Comparison of ENCODE assay signal across 17 mouse cellular contexts in the genomic region with DNA sequence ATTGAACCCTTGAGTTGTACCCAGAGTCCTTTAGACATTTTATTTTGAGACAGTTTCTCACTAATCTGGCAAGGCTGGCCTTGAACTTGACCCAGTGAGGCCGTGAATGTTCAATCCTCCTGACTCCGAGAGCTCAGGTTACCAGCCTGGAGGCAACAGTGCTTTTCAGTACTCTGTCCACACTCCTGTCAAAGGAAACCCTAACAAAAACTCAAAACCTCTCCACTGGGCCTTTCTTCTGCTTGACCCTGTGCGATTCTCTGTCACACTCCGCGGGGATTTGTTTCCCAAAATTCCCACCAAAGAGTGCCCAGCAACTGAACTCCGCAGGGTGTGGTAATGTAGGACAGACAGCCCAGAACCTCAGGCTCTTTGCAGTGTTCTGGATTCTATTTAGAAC.
"Had no signal": no experiment of that assay in that cellular context is flagged by ENCODE, and none has a peak within 500 bp of the region (broad histone marks: within the 10 kb centered on the region; RNA-seq: fewer than 3 reads in every experiment).

No protein-coding gene starts in this region.

- H3K36me3 ChIP-seq: neural tube, embryonic 12.5 days; neural tube, embryonic 13.5 days; neural tube, embryonic 15.5 days; stomach, embryonic 15.5 days had no signal

- DNase-seq: retina, postnatal 1 day; right cerebral cortex, adult 18-20 months; right cerebral cortex, postnatal 14 days; right cerebral cortex, postnatal 25 days; right cerebral cortex, postnatal 4 days; spleen, adult 18-20 months; thymus, adult 18-20 months; thymus, adult 2 months; thymus, postnatal 14 days; thymus, postnatal 25 days; thymus, postnatal 36 days; thymus, postnatal 4 days had no signal

- H3K4me2 ChIP-seq: neural tube, embryonic 12.5 days; neural tube, embryonic 13.5 days; neural tube, embryonic 15.5 days; stomach, embryonic 15.5 days had no signal

- H3K27me3 ChIP-seq: neural tube, embryonic 12.5 days; neural tube, embryonic 13.5 days; neural tube, embryonic 15.5 days; stomach, embryonic 15.5 days had no signal

- H3K4me3 ChIP-seq: neural tube, embryonic 12.5 days; neural tube, embryonic 13.5 days; neural tube, embryonic 15.5 days; stomach, embryonic 15.5 days had no signal

- H3K27ac ChIP-seq: neural tube, embryonic 12.5 days; neural tube, embryonic 13.5 days; neural tube, embryonic 15.5 days; stomach, embryonic 15.5 days; stomach, postnatal 0 days had no signal

- H3K9me3 ChIP-seq: neural tube, embryonic 12.5 days; neural tube, embryonic 13.5 days; neural tube, embryonic 15.5 days; stomach, embryonic 15.5 days had no signal

- H3K9ac ChIP-seq: neural tube, embryonic 12.5 days; neural tube, embryonic 13.5 days; neural tube, embryonic 15.5 days; stomach, embryonic 15.5 days had no signal

- H3K4me1 ChIP-seq: neural tube, embryonic 12.5 days; neural tube, embryonic 13.5 days; neural tube, embryonic 15.5 days; stomach, embryonic 15.5 days had no signal
